ENCODE assay signal across 10 mouse cellular contexts in the genomic region with DNA sequence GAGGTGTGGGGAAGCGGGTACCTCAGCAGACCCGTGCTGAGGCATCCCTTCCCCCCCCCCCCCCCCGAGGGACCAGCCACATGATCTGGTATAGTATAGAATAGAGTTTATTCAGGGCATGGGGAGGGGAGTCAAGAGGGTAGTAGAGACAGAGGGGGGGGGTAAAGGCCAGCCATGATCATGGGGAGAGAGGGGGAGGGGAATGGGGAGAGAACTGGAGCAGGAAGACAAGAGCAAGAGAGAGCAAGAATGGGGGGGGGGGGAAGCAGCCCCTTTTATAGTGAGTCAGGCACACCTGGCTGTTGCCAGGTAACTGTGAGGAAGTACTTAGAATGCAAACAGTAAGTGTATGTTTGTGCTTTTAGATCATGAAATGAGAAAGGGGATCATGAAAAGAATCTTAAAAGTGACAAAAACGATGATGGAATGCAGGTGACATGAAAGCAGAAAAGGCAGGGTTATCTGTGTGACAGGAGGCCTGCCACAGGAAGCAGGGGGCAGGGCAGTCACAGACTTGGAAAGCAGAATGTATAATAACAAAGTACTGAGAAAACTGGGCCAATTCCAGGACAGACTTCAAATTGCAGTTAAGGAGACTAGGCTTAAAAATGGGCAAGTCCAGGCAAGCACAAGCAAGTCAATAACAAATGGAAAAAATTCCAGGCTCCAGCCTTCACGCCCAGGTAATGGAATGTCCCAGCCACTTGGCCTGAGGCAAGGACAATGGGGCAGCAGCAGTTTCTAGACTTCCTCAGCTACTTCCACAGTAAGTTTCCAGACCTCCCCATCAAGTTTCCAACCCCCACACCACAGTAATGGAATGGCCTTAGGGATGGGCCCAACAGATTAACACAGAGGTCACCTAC. TPM values are rescaled to one million over a fixed set of nuclear protein-coding genes. Genes with fewer than 3 reads are reported as not detected.
DNase-seq lines count a peak whose midpoint lies in the region; ATAC-seq and TF ChIP-seq lines count a peak whose summit lies in the region.
"Had no signal": no experiment of that assay in that cellular context is flagged by ENCODE, and none has a peak within 500 bp of the region (broad histone marks: within the 10 kb centered on the region; RNA-seq: fewer than 3 reads in every experiment).

No protein-coding gene starts in this region.

- peaks cover 0 to 4% of the 10 kb centered on the region in 2 experiments; a peak in 3 of 4 replicates for H3K4me1 ChIP-seq in heart, embryonic 14.5 days (ENCODE audit: control insufficient read depth in 2 of 2, insufficient read depth in 2 of 2, low read length in 2 of 2)
- H3K4me1 ChIP-seq in limb, embryonic 14.5 days (ENCODE audit: control insufficient read depth, insufficient read depth, low read length) = no peaks in the 10 kb centered on the region

- DNase-seq in testis, postnatal 10 days (ENCODE audit: low spot score) = peak; percentile 24
- no peak for DNase-seq in testis, postnatal 14 days (ENCODE audit: low spot score)
- DNase-seq in limb, embryonic 14.5 days (ENCODE audit: low spot score) = peak; percentile 25
- DNase-seq in thymus, postnatal 4 days = peak; percentile 45
- DNase-seq in right cerebral cortex, postnatal 25 days = no peak
- no peak for DNase-seq in spleen, adult 18-20 months
- DNase-seq: forebrain, postnatal 0 days; right cerebral cortex, postnatal 4 days had no signal

- 45% methylated on average over 4 of the region's 5 CpGs for WGBS in heart, embryonic 14.5 days
- 44% methylated on average over 4 of the region's 5 CpGs for WGBS in limb, embryonic 14.5 days

- H3K4me2 ChIP-seq in heart, embryonic 14.5 days (ENCODE audit: low read length) = no peak overlapping the region
- no peak overlapping the region for H3K4me2 ChIP-seq in limb, embryonic 14.5 days (replicated peaks; ENCODE audit: low read depth, low read length, severe bottlenecking)

- ATAC-seq in heart, embryonic 14.5 days (ENCODE audit: insufficient number of reproducible peaks, insufficient read depth, low FRiP score, low read depth) = no peak
- ATAC-seq in limb, embryonic 14.5 days (ENCODE audit: low FRiP score, low read depth) = no peak
- ATAC-seq in activated CD4-positive, CD25-positive, alpha-beta regulatory T cell, adult 4 months = no peak
- ATAC-seq: forebrain, postnatal 0 days had no signal

- no peak overlapping the region for H3K4me3 ChIP-seq in heart, embryonic 14.5 days (ENCODE audit: control insufficient read depth in 1 of 2, insufficient read depth in 1 of 2, low read depth in 1 of 2, low read length in 2 of 2)
- no peak overlapping the region for H3K4me3 ChIP-seq in limb, embryonic 14.5 days (replicated peaks; ENCODE audit: low read length)

- no peaks in the 10 kb centered on the region for H3K27me3 ChIP-seq in heart, embryonic 14.5 days (ENCODE audit: control insufficient read depth, insufficient read depth, low read length)
- no peaks in the 10 kb centered on the region for H3K27me3 ChIP-seq in limb, embryonic 14.5 days (ENCODE audit: control insufficient read depth, insufficient read depth, low read length)

- H3K36me3 ChIP-seq in heart, embryonic 14.5 days (ENCODE audit: control insufficient read depth, insufficient read depth, low read length) = no peaks in the 10 kb centered on the region
- H3K36me3 ChIP-seq in limb, embryonic 14.5 days (ENCODE audit: control insufficient read depth, insufficient read depth, low read length) = no peaks in the 10 kb centered on the region

- no peak overlapping the region for H3K9ac ChIP-seq in heart, embryonic 14.5 days (ENCODE audit: low read length)
- no peak overlapping the region for H3K9ac ChIP-seq in limb, embryonic 14.5 days (ENCODE audit: low read depth, low read length, severe bottlenecking)
- H3K9ac ChIP-seq: forebrain, postnatal 0 days had no signal

- peak overlapping the region; percentile 14 to 41; a peak in 2 of 4 replicates for H3K27ac ChIP-seq in heart, embryonic 14.5 days (replicated peaks in 1 of 2; ENCODE audit: control insufficient read depth in 1 of 2, insufficient read depth in 1 of 2, low read depth in 2 of 2, low read length in 2 of 2)
- H3K27ac ChIP-seq in limb, embryonic 14.5 days (replicated peaks; ENCODE audit: low read depth, low read length) = no peak overlapping the region

- no peaks in the 10 kb centered on the region for H3K9me3 ChIP-seq in heart, embryonic 14.5 days (ENCODE audit: control insufficient read depth, low read length)
- H3K9me3 ChIP-seq in limb, embryonic 14.5 days (ENCODE audit: control insufficient read depth, low read length) = no peaks in the 10 kb centered on the region

- TF ChIP-seq POLR2A in limb, embryonic 14.5 days (IDR thresholded peaks at IDR 0.05; ENCODE audit: borderline replicate concordance, extremely low read depth, insufficient read depth, insufficient read length) = no peak

RNA-seq across cellular contexts. Expression of a gene that starts 2.1 kb away (rescaled TPM):
- not detected in 2 replicates for polyA plus RNA-seq in heart, embryonic 14.5 days (2014; fragmentation: Nextera tagmentation; extraction: Ambion mirVana)
- 0.18 and 0.27 TPM in 2 replicates for polyA plus RNA-seq in limb, embryonic 14.5 days (2012; rRNA removed)
- 0.45 and 0.47 TPM in 2 replicates for polyA plus RNA-seq in limb, embryonic 14.5 days (2014; fragmentation: Nextera tagmentation; extraction: Ambion mirVana)
- polyA plus RNA-seq in activated CD4-positive, CD25-positive, alpha-beta regulatory T cell, adult 4 months (2017; shearing (Covaris generic)) = under 1 TPM in 1 of 2 experiments, not detected in 1; 0.15 TPM
- polyA plus RNA-seq: forebrain, postnatal 0 days had no signal

RNA-seq across cellular contexts. Expression of a gene that starts 4.6 kb away (rescaled TPM):
- polyA plus RNA-seq in heart, embryonic 14.5 days (2014; fragmentation: Nextera tagmentation; extraction: Ambion mirVana) = 47.5 and 51.3 TPM in 2 replicates
- 120 and 136 TPM in 2 replicates for polyA plus RNA-seq in limb, embryonic 14.5 days (2012; rRNA removed)
- 71.5 and 86.8 TPM in 2 replicates for polyA plus RNA-seq in limb, embryonic 14.5 days (2014; fragmentation: Nextera tagmentation; extraction: Ambion mirVana)
- 10 to 100 TPM; 41.5 to 52.3 TPM for polyA plus RNA-seq in activated CD4-positive, CD25-positive, alpha-beta regulatory T cell, adult 4 months (2017; shearing (Covaris generic))

RNA-seq across cellular contexts. Expression of a gene that starts 4.7 kb away (rescaled TPM):
- polyA plus RNA-seq in heart, embryonic 14.5 days (2014; fragmentation: Nextera tagmentation; extraction: Ambion mirVana) = 1.0 and 1.2 TPM in 2 replicates
- 4.0 and 5.6 TPM in 2 replicates for polyA plus RNA-seq in limb, embryonic 14.5 days (2012; rRNA removed)
- polyA plus RNA-seq in limb, embryonic 14.5 days (2014; fragmentation: Nextera tagmentation; extraction: Ambion mirVana) = 3.4 and 3.8 TPM in 2 replicates
- 1 to 10 TPM; 1.1 to 2.2 TPM for polyA plus RNA-seq in activated CD4-positive, CD25-positive, alpha-beta regulatory T cell, adult 4 months (2017; shearing (Covaris generic))

RNA-seq across cellular contexts. Expression of a gene that starts 30.3 kb away (rescaled TPM):
- polyA plus RNA-seq in heart, embryonic 14.5 days (2014; fragmentation: Nextera tagmentation; extraction: Ambion mirVana) = 18.6 and 19.9 TPM in 2 replicates
- 31.0 and 32.4 TPM in 2 replicates for polyA plus RNA-seq in limb, embryonic 14.5 days (2012; rRNA removed)
- 22.0 and 24.2 TPM in 2 replicates for polyA plus RNA-seq in limb, embryonic 14.5 days (2014; fragmentation: Nextera tagmentation; extraction: Ambion mirVana)
- polyA plus RNA-seq in activated CD4-positive, CD25-positive, alpha-beta regulatory T cell, adult 4 months (2017; shearing (Covaris generic)) = 10 to 100 TPM in 1 of 2 experiments, 1 to 10 TPM in 1; 9.3 to 14.4 TPM

RNA-seq across cellular contexts. Expression of a gene that starts 36.7 kb away (rescaled TPM):
- polyA plus RNA-seq in heart, embryonic 14.5 days (2014; fragmentation: Nextera tagmentation; extraction: Ambion mirVana) = 0.26 and 0.30 TPM in 2 replicates
- 0.09 TPM in 1 of 2 replicates, not detected in the other for polyA plus RNA-seq in limb, embryonic 14.5 days (2012; rRNA removed)
- 0.19 TPM in 1 of 2 replicates, not detected in the other for polyA plus RNA-seq in limb, embryonic 14.5 days (2014; fragmentation: Nextera tagmentation; extraction: Ambion mirVana)
- polyA plus RNA-seq in activated CD4-positive, CD25-positive, alpha-beta regulatory T cell, adult 4 months (2017; shearing (Covaris generic)) = under 1 TPM in 1 of 2 experiments, not detected in 1; 0.96 TPM

Comparison
In these comparisons a context has a peak if more than half of its experiments do, and no peak if none do; other contexts are left out.
1. DNase-seq: peak in testis, postnatal 10 days (single experiment), limb, embryonic 14.5 days (single experiment) and thymus, postnatal 4 days (single experiment); none in testis, postnatal 14 days (single experiment), right cerebral cortex, postnatal 25 days (single experiment) and spleen, adult 18-20 months (0 of 2).